Comparison of ENCODE assay signal across 8 mouse cellular contexts in genomic region chr2:31637807-31638206, GRCm38 (mm10). TPM values are rescaled to one million over a fixed set of nuclear protein-coding genes. Genes with fewer than 3 reads are reported as not detected.
DNase-seq lines count a peak whose midpoint lies in the region; ATAC-seq and TF ChIP-seq lines count a peak whose summit lies in the region.
"Had no signal": no experiment of that assay in that cellular context is flagged by ENCODE, and none has a peak within 500 bp of the region (broad histone marks: within the 10 kb centered on the region; RNA-seq: fewer than 3 reads in every experiment).

No protein-coding gene starts in this region.

- peak overlapping the region; percentile 5; the same call in 1 of the 2 replicates for H3K4me2 ChIP-seq in embryonic facial prominence, embryonic 11.5 days (ENCODE audit: low read depth, low read length)
- peak overlapping the region; percentile 39 for H3K4me2 ChIP-seq in hindbrain, embryonic 12.5 days (replicated peaks)
- no peak overlapping the region for H3K4me2 ChIP-seq in lung, embryonic 14.5 days
- H3K4me2 ChIP-seq: stomach, embryonic 15.5 days had no signal

- DNase-seq in testis, postnatal 10 days (ENCODE audit: low spot score) = peak; percentile 75
- DNase-seq in testis, postnatal 14 days (ENCODE audit: low spot score) = no peak
- peak; percentile 66 for DNase-seq in embryonic facial prominence, embryonic 11.5 days (ENCODE audit: low spot score)
- peak; percentile 62 for DNase-seq in lung, embryonic 14.5 days
- DNase-seq in splenic B cell, adult 2 months (ENCODE audit: low read depth, low spot score) = peak; percentile 33
- no peak for DNase-seq in gastrocnemius, adult 8-10 months (ENCODE audit: low spot score in 2 of 2)

- no peak overlapping the region for H3K27ac ChIP-seq in embryonic facial prominence, embryonic 11.5 days (replicated peaks; ENCODE audit: low read depth, low read length)
- no peak overlapping the region for H3K27ac ChIP-seq in hindbrain, embryonic 12.5 days
- no peak overlapping the region for H3K27ac ChIP-seq in lung, embryonic 14.5 days (ENCODE audit: low read depth)
- H3K27ac ChIP-seq: stomach, embryonic 15.5 days had no signal

- peaks cover 10% of the 10 kb centered on the region for H3K4me1 ChIP-seq in embryonic facial prominence, embryonic 11.5 days (ENCODE audit: control insufficient read depth, insufficient read depth, low read length)
- peaks cover 65% of the 10 kb centered on the region for H3K4me1 ChIP-seq in hindbrain, embryonic 12.5 days
- H3K4me1 ChIP-seq in lung, embryonic 14.5 days (ENCODE audit: insufficient read depth) = peaks cover 7% of the 10 kb centered on the region; the same call in 1 of the 2 replicates

- no peak for ATAC-seq in embryonic facial prominence, embryonic 11.5 days (replicated peaks; ENCODE audit: insufficient number of reproducible peaks, low FRiP score, low TSS enrichment, low read depth)
- ATAC-seq in hindbrain, embryonic 12.5 days (ENCODE audit: low FRiP score) = no peak
- no peak for ATAC-seq in lung, embryonic 14.5 days (ENCODE audit: insufficient read depth)

- peak overlapping the region; percentile 3; the same call in 1 of the 2 replicates for H3K4me3 ChIP-seq in embryonic facial prominence, embryonic 11.5 days (ENCODE audit: low read depth, low read length)
- H3K4me3 ChIP-seq in hindbrain, embryonic 12.5 days = peak overlapping the region; percentile 8
- no peak overlapping the region for H3K4me3 ChIP-seq in lung, embryonic 14.5 days (ENCODE audit: low read depth, low read length)

- peaks cover 79% of the 10 kb centered on the region for H3K27me3 ChIP-seq in embryonic facial prominence, embryonic 11.5 days (ENCODE audit: control insufficient read depth, insufficient read depth, low read length)
- H3K27me3 ChIP-seq in hindbrain, embryonic 12.5 days = peaks cover 99% of the 10 kb centered on the region
- H3K27me3 ChIP-seq in lung, embryonic 14.5 days (ENCODE audit: insufficient read depth, low read length) = peaks cover 100% of the 10 kb centered on the region
- no peaks in the 10 kb centered on the region; the same call in none of the 2 replicates for H3K27me3 ChIP-seq in splenic B cell, adult 2 months (ENCODE audit: control insufficient read depth, insufficient read depth, low read length, poor library complexity, severe bottlenecking)

- H3K36me3 ChIP-seq in embryonic facial prominence, embryonic 11.5 days (replicated peaks; ENCODE audit: control insufficient read depth, insufficient read depth, low read depth, low read length) = no peaks in the 10 kb centered on the region
- no peaks in the 10 kb centered on the region for H3K36me3 ChIP-seq in hindbrain, embryonic 12.5 days
- no peaks in the 10 kb centered on the region for H3K36me3 ChIP-seq in lung, embryonic 14.5 days (ENCODE audit: insufficient read depth)
- no peaks in the 10 kb centered on the region for H3K36me3 ChIP-seq in splenic B cell, adult 2 months (ENCODE audit: control insufficient read depth, insufficient read depth, low read length, poor library complexity, severe bottlenecking)
- H3K36me3 ChIP-seq: stomach, embryonic 15.5 days had no signal

- peak; percentile 43 for TF ChIP-seq CTCF in lung, embryonic 14.5 days (IDR thresholded peaks at IDR 0.05; ENCODE audit: low read depth)

- no peak overlapping the region for H3K9ac ChIP-seq in embryonic facial prominence, embryonic 11.5 days (replicated peaks; ENCODE audit: low read length)
- H3K9ac ChIP-seq in hindbrain, embryonic 12.5 days = peak overlapping the region; percentile 36; the same call in 1 of the 2 replicates
- no peak overlapping the region for H3K9ac ChIP-seq in lung, embryonic 14.5 days
- H3K9ac ChIP-seq: stomach, embryonic 15.5 days had no signal

- H3K9me3 ChIP-seq in embryonic facial prominence, embryonic 11.5 days (replicated peaks; ENCODE audit: control insufficient read depth, low read length) = no peaks in the 10 kb centered on the region
- H3K9me3 ChIP-seq in hindbrain, embryonic 12.5 days (replicated peaks) = no peaks in the 10 kb centered on the region
- H3K9me3 ChIP-seq in lung, embryonic 14.5 days (ENCODE audit: low read depth, low read length) = no peaks in the 10 kb centered on the region
- H3K9me3 ChIP-seq: stomach, embryonic 15.5 days had no signal

- WGBS in embryonic facial prominence, embryonic 11.5 days = under 1% methylated on average over 22 of the region's 22 CpGs
- under 1% methylated on average over 22 of the region's 22 CpGs for WGBS in hindbrain, embryonic 12.5 days
- under 1% methylated on average over 22 of the region's 22 CpGs for WGBS in lung, embryonic 14.5 days

RNA-seq across cellular contexts. Expression of gene Prdm12, which starts 2.0 kb away (rescaled TPM):
- polyA plus RNA-seq in embryonic facial prominence, embryonic 11.5 days (2014; fragmentation: Nextera tagmentation; extraction: Ambion mirVana) = 4.5 and 6.2 TPM in 2 replicates
- polyA plus RNA-seq in hindbrain, embryonic 12.5 days (2016; fragmentation: Nextera tagmentation; extraction: Ambion mirVana) = 6.7 and 10.4 TPM in 2 replicates
- polyA plus RNA-seq in lung, embryonic 14.5 days (2014; fragmentation: Nextera tagmentation; extraction: Ambion mirVana) = not detected in 2 replicates
- not detected for total RNA-seq in gastrocnemius, adult 8-10 months (2022)
- polyA plus RNA-seq: stomach, embryonic 15.5 days had no signal

RNA-seq across cellular contexts. Expression of gene Exosc2, which starts 32.7 kb away (rescaled TPM):
- 77.3 and 82.1 TPM in 2 replicates for polyA plus RNA-seq in embryonic facial prominence, embryonic 11.5 days (2014; fragmentation: Nextera tagmentation; extraction: Ambion mirVana)
- polyA plus RNA-seq in hindbrain, embryonic 12.5 days (2016; fragmentation: Nextera tagmentation; extraction: Ambion mirVana) = 46.4 and 49.4 TPM in 2 replicates
- 65.5 and 70.4 TPM in 2 replicates for polyA plus RNA-seq in lung, embryonic 14.5 days (2014; fragmentation: Nextera tagmentation; extraction: Ambion mirVana)
- 10 to 100 TPM in 1 of 4 experiments, 1 to 10 TPM in 3; 7.0 to 10.4 (median 8.0) TPM for total RNA-seq in gastrocnemius, adult 8-10 months (2022)

RNA-seq across cellular contexts. Expression of gene Abl1, which starts 50.4 kb away (rescaled TPM):
- polyA plus RNA-seq in embryonic facial prominence, embryonic 11.5 days (2014; fragmentation: Nextera tagmentation; extraction: Ambion mirVana) = 39.5 and 41.2 TPM in 2 replicates
- 44.7 and 47.2 TPM in 2 replicates for polyA plus RNA-seq in hindbrain, embryonic 12.5 days (2016; fragmentation: Nextera tagmentation; extraction: Ambion mirVana)
- 52.6 and 54.4 TPM in 2 replicates for polyA plus RNA-seq in lung, embryonic 14.5 days (2014; fragmentation: Nextera tagmentation; extraction: Ambion mirVana)
- total RNA-seq in gastrocnemius, adult 8-10 months (2022) = 10 to 100 TPM; 24.3 to 33.7 (median 26.4) TPM

Comparison
In these comparisons a context has a peak if more than half of its experiments do, and no peak if none do; other contexts are left out.
1. DNase-seq: peak in testis, postnatal 10 days (single experiment), embryonic facial prominence, embryonic 11.5 days (single experiment), lung, embryonic 14.5 days (single experiment) and splenic B cell, adult 2 months (single experiment); none in testis, postnatal 14 days (single experiment) and gastrocnemius, adult 8-10 months (0 of 2).